Mouse (Mus musculus): ENCODE data around the gene 2210016L21Rik.

- TF ChIP-seq CTCF (IDR thresholded peaks at IDR 0.05; ENCODE audit: borderline replicate concordance, insufficient read depth, low read depth, low read length) (no peak), POLR2A (IDR thresholded peaks at IDR 0.05; ENCODE audit: borderline replicate concordance, insufficient read depth, low read length) (no peak)
Observed at GRCm38 (mm10) chr5:114953326-114953725, 11.4 kb downstream of the 2210016L21Rik start.

All from cerebellum, adult 2 months (tissue).